Mouse (Mus musculus) lung, adult 2 months (tissue): ENCODE results near the gene Stmnd1.

Experiments used
- CTCF ChIP-seq: fragments of 200-500 bp; IDR thresholded peaks from 2 replicates; pipeline ENCODE4 v1.5.1; 2011; ENCODE audit warnings: mild to moderate bottlenecking, low read length, control low read depth; ENCODE audit not compliant: insufficient read depth
- POLR2A ChIP-seq: fragments of 200-500 bp; IDR thresholded peaks from 2 replicates; pipeline ENCODE4 v1.6.1; 2011; ENCODE audit warnings: low read depth, mild to moderate bottlenecking, control low read depth, low read length, borderline replicate concordance; ENCODE audit errors: extremely low read depth

DNA sequence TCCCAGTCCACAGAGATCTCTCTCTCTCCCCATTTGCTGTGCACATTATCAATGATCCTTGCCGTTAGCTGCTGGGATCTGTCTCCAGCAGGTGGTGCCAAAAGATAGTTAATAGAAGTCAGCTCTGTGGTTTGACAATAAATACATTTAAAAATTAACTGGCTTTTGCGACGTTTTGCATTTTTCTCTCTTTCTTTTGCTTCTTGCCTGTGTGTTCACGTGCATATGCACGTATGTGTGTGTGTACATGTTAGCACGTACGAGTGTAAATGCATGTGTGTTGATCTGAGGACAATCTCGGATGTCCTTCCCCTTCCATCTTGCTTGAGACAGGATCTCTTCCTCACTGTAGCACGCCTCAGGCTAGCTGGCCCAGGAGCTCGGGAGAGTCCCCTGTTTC is 37.3 kb downstream of the Stmnd1 start:
- TF ChIP-seq CTCF (0 out of 2 replicates have a peak, but pooled peaks have one; percentile 30), POLR2A (no peak)
